Mouse (Mus musculus): ENCODE results near the gene Itsn1. TPM values are rescaled to one million over a fixed set of nuclear protein-coding genes. Genes with fewer than 3 reads are reported as not detected.

The Itsn1 gene
- polyA plus RNA-seq, 1 experiment: 35.8 TPM

- TF ChIP-seq GATA1 (IDR thresholded peaks at IDR 0.05; ENCODE audit: low read length): no peak
These were observed 176.2 kb downstream of the Itsn1 start for GRCm38 (mm10) chr16:91905127-91905860.

GRCm38 (mm10) chr16:91905987-91906386 is 176.9 kb downstream of the Itsn1 start:
- TF ChIP-seq GATA1 (IDR thresholded peaks at IDR 0.05; ENCODE audit: low read length): no peak

- no peak for TF ChIP-seq GATA1 (IDR thresholded peaks at IDR 0.05; ENCODE audit: low read length)
These were observed 177.6 kb downstream of the Itsn1 start for GRCm38 (mm10) chr16:91906672-91907071.

- TF ChIP-seq GATA1 (IDR thresholded peaks at IDR 0.05; ENCODE audit: low read length): no peak
These were observed 178.1 kb downstream of the Itsn1 start for GRCm38 (mm10) chr16:91907158-91907557.

GRCm38 (mm10) chr16:91909569-91910335 is 180.7 kb downstream of the Itsn1 start:
- no peak for TF ChIP-seq GATA1 (IDR thresholded peaks at IDR 0.05; ENCODE audit: low read length)

GRCm38 (mm10) chr16:91917631-91918096 is 188.6 kb downstream of the Itsn1 start:
- no peak for TF ChIP-seq GATA1 (IDR thresholded peaks at IDR 0.05; ENCODE audit: low read length)

- no peak for TF ChIP-seq GATA1 (IDR thresholded peaks at IDR 0.05; ENCODE audit: low read length)
These were observed 189.4 kb downstream of the Itsn1 start for GRCm38 (mm10) chr16:91918461-91918860.

GRCm38 (mm10) chr16:91919056-91919455 is 190.0 kb downstream of the Itsn1 start:
- no peak for TF ChIP-seq GATA1 (IDR thresholded peaks at IDR 0.05; ENCODE audit: low read length)

GRCm38 (mm10) chr16:91921340-91921739 is 192.3 kb downstream of the Itsn1 start:
- no peak for TF ChIP-seq GATA1 (IDR thresholded peaks at IDR 0.05; ENCODE audit: low read length)

- no peak for TF ChIP-seq GATA1 (IDR thresholded peaks at IDR 0.05; ENCODE audit: low read length)
These were observed 193.9 kb downstream of the Itsn1 start for GRCm38 (mm10) chr16:91922939-91923338.

GRCm38 (mm10) chr16:91924426-91924825 is 195.3 kb downstream of the Itsn1 start:
- TF ChIP-seq GATA1 (IDR thresholded peaks at IDR 0.05; ENCODE audit: low read length): no peak

GRCm38 (mm10) chr16:91927911-91928630 is 199.0 kb downstream of the Itsn1 start:
- no peak for TF ChIP-seq GATA1 (IDR thresholded peaks at IDR 0.05; ENCODE audit: low read length)

GRCm38 (mm10) chr16:91931078-91932013 is 202.3 kb downstream of the Itsn1 start:
- TF ChIP-seq GATA1 (IDR thresholded peaks at IDR 0.05; ENCODE audit: low read length): no peak

- no peak for TF ChIP-seq GATA1 (IDR thresholded peaks at IDR 0.05; ENCODE audit: low read length)
These were observed 203.1 kb downstream of the Itsn1 start for GRCm38 (mm10) chr16:91932082-91932690.
